Mouse (Mus musculus): ENCODE data around the gene Zfp341. TPM values are rescaled to one million over a fixed set of nuclear protein-coding genes. Genes with fewer than 3 reads are reported as not detected.
A peak's percentile ranks its signal among the peaks of the same experiment; 100 is the strongest.

Gene Zfp341
- polyA plus RNA-seq, 1 experiment from 2014 or later, result 1.0 TPM

DNA sequence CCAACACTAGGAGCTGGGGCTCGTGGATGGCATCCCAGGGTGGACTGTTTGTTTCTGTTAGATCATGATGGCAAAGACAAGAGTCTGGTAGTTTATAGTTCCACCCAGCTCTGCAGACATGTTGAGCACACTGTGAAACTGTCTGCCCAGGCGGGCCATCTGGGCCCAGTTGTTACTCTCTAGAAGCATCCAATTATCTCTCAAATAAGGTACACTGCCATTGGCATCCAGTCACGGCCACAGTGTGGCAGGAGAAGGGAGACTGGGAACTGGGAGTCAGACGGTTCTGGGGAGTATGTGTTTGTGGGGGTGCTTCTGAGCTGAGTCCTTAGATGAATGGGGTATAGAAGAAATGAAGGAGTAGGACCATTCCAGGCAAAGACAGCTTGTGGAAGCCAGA, 57.0 kb downstream of the Zfp341 start:
- no peak for ATAC-seq (ENCODE audit: low FRiP score)
- Histone ChIP-seq H3K27me3 (ENCODE audit: control insufficient read depth, insufficient read depth, low read length) (no peaks in the 10 kb centered on the region), H3K4me3 (ENCODE audit: low read depth, low read length) (no peak overlapping the region), H3K36me3 (ENCODE audit: control insufficient read depth, insufficient read depth, low read length) (no peaks in the 10 kb centered on the region), H3K4me2 (replicated peaks; ENCODE audit: low read depth, low read length) (no peak overlapping the region), H3K27ac (ENCODE audit: low read depth, low read length) (no peak overlapping the region), H3K9ac (ENCODE audit: low read depth, low read length) (no peak overlapping the region), H3K4me1 (replicated peaks; ENCODE audit: control insufficient read depth, insufficient read depth, low read length) (no peaks in the 10 kb centered on the region), H3K9me3 (ENCODE audit: control insufficient read depth, low read length) (no peaks in the 10 kb centered on the region)
- 81% methylated on average over 4 of the region's 4 CpGs for WGBS
- DNase-seq (ENCODE audit: low spot score), result no peak

DNA sequence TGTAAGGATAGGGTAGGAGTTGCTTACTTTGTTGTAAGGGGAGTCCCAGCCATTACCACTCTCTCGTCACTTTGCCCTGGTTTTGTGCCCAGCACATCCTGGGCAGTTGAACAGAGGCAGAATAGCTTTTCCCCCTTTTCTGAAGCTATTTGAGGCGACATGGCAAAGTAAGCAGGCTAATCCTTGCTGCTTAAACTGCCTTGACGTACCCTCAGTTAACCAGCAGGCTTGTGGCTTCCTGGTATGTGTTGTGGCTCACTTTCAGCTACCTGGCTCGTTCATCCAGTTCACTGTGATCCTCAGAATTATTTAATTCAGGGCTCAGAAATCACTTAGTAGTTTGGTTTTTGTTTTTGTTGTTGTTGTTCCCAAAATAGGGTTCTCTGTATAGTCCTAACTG, 57.6 kb downstream of the Zfp341 start:
- 87% methylated on average over 4 of the region's 4 CpGs for WGBS
- Histone ChIP-seq H3K9me3 (ENCODE audit: control insufficient read depth, low read length) (no peaks in the 10 kb centered on the region), H3K4me1 (replicated peaks; ENCODE audit: control insufficient read depth, insufficient read depth, low read length) (no peaks in the 10 kb centered on the region), H3K4me3 (ENCODE audit: low read depth, low read length) (no peak overlapping the region), H3K27ac (ENCODE audit: low read depth, low read length) (no peak overlapping the region), H3K4me2 (replicated peaks; ENCODE audit: low read depth, low read length) (no peak overlapping the region), H3K27me3 (ENCODE audit: control insufficient read depth, insufficient read depth, low read length) (no peaks in the 10 kb centered on the region), H3K9ac (ENCODE audit: low read depth, low read length) (no peak overlapping the region), H3K36me3 (ENCODE audit: control insufficient read depth, insufficient read depth, low read length) (no peaks in the 10 kb centered on the region)
- no peak for DNase-seq (ENCODE audit: low spot score)
- no peak for ATAC-seq (ENCODE audit: low FRiP score)

DNA sequence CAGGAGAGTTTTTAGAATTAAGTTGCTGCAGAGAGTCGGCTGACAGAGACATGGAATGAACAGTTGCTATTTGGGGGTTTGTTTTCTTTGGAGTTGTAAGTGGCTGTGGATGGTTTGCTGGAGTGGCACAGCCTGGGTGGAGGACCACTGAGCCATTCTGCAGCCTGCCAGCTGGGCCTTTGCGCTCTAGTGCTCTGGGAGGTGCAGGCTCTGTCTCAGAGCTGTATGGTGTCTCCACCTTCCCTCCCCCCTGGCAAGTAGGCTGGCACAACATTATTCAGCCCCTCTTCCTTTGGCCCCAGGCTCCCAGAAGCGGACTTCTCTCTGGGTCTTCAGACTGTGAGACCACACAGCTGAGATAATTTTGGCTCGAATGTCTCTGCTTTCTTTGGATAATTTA, 60.9 kb downstream of the Zfp341 start:
- H3K4me1 ChIP-seq (replicated peaks; ENCODE audit: control insufficient read depth, insufficient read depth, low read length), result peaks cover 6% of the 10 kb centered on the region; the same call in 1 of the 2 replicates
- no peak overlapping the region for H3K4me3 ChIP-seq (ENCODE audit: low read depth, low read length)
- H3K27me3 ChIP-seq (ENCODE audit: control insufficient read depth, insufficient read depth, low read length), result no peaks in the 10 kb centered on the region
- ATAC-seq (ENCODE audit: low FRiP score) (no peak), DNase-seq (ENCODE audit: low spot score) (no peak)
- 79% methylated on average over 4 of the region's 4 CpGs for WGBS
- H3K36me3 ChIP-seq (ENCODE audit: control insufficient read depth, insufficient read depth, low read length), result no peaks in the 10 kb centered on the region
- H3K9me3 ChIP-seq (ENCODE audit: control insufficient read depth, low read length), result no peaks in the 10 kb centered on the region
- no peak overlapping the region for H3K27ac ChIP-seq (ENCODE audit: low read depth, low read length)
- no peak overlapping the region for H3K4me2 ChIP-seq (replicated peaks; ENCODE audit: low read depth, low read length)
- H3K9ac ChIP-seq (ENCODE audit: low read depth, low read length), result no peak overlapping the region

DNA sequence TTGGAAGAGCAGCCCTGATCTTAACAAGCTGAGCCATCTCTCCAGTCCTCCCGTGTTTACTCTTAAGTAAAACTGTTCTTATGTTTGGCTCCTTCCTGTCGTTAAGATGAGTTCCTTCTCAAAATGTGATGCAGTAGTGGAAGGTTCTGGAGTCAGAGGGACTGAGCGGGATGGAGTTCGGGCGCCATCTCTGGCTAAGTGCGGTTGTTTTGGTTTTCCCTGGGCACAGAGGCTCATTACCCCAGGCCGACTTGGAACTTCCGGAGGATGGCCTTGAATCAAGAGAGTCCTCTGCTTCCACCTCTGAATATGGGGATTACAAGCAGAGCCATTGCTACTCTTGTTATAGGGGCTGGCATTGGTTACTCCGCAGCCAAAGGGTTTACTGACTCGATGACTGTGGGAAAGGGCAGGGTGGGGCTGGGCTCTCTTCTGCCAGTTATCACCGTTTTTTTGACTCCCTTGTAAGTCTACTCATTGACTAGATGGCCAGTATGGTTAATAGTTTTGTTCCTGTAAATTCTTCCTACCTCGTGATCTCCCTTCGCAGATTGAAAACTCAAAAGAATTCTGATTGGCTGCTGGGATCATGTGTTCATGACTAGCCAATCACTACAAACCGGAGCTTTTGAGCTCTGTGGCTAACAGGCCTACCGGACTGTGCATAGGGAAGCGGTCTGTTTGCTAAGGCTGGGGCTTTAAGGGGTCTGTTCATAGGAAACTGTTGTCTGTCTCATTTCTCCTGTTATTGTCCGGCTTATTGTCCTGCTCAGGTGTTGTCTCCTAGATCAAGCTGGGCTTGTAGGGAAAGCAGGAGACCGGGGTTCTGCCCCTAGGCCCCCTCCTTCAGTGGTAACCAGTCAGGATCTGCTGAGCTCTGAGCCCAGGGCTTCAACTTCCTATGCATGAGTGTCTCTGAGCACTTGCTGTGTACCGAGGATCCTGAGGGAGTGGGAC, 63.8 kb downstream of the Zfp341 start:
- DNase-seq (ENCODE audit: low spot score), result peak; percentile 65
- Histone ChIP-seq H3K9me3 (ENCODE audit: control insufficient read depth, low read length) (no peaks in the 10 kb centered on the region), H3K4me2 (replicated peaks; ENCODE audit: low read depth, low read length) (peak overlapping the region; percentile 41), H3K4me1 (replicated peaks; ENCODE audit: control insufficient read depth, insufficient read depth, low read length) (peaks cover 6% of the 10 kb centered on the region; the same call in 1 of the 2 replicates), H3K9ac (ENCODE audit: low read depth, low read length) (peak overlapping the region; percentile 44), H3K36me3 (ENCODE audit: control insufficient read depth, insufficient read depth, low read length) (no peaks in the 10 kb centered on the region), H3K27me3 (ENCODE audit: control insufficient read depth, insufficient read depth, low read length) (no peaks in the 10 kb centered on the region), H3K27ac (ENCODE audit: low read depth, low read length) (peak overlapping the region; percentile 84), H3K4me3 (ENCODE audit: low read depth, low read length) (no peak overlapping the region; the same call in 1 of the 2 replicates)
- 57% methylated on average over 19 of the region's 19 CpGs for WGBS
- ATAC-seq (ENCODE audit: low FRiP score), result peak; percentile 87

DNA sequence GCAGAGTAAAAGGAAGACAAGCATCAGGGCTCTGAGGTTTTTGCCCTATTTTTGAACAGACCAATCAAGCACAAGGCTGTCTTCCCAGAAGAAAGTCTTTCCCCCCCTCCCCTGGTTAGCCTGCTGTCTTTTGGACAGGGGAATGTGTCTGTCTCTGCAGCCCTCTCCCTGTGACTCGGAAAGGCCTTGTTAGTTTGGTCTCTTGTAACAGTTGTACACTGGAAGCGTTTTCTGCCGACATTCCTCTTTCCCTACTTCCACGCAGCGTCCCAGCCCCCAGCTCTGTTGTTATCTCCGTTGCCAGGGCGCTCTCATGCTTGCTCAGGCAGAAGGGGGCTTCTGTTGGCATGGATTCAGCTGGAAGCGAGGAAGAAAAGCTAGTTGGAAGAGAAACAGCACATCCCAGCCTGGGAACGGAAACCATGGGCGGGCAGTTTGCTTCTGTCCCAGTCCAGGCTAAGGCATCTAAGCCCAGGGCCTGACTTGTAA, 64.6 kb downstream of the Zfp341 start:
- WGBS, result 25% methylated on average over 10 of the region's 10 CpGs
- DNase-seq (ENCODE audit: low spot score) (peak; percentile 79), ATAC-seq (ENCODE audit: low FRiP score) (peak; percentile 75)
- Histone ChIP-seq H3K27me3 (ENCODE audit: control insufficient read depth, insufficient read depth, low read length) (no peaks in the 10 kb centered on the region), H3K27ac (ENCODE audit: low read depth, low read length) (peak overlapping the region; percentile 84), H3K9ac (ENCODE audit: low read depth, low read length) (peak overlapping the region; percentile 44), H3K4me2 (replicated peaks; ENCODE audit: low read depth, low read length) (peak overlapping the region; percentile 41), H3K9me3 (ENCODE audit: control insufficient read depth, low read length) (no peaks in the 10 kb centered on the region), H3K36me3 (ENCODE audit: control insufficient read depth, insufficient read depth, low read length) (no peaks in the 10 kb centered on the region), H3K4me1 (replicated peaks; ENCODE audit: control insufficient read depth, insufficient read depth, low read length) (peaks cover 6% of the 10 kb centered on the region; the same call in 1 of the 2 replicates), H3K4me3 (ENCODE audit: low read depth, low read length) (no peak overlapping the region)

DNA sequence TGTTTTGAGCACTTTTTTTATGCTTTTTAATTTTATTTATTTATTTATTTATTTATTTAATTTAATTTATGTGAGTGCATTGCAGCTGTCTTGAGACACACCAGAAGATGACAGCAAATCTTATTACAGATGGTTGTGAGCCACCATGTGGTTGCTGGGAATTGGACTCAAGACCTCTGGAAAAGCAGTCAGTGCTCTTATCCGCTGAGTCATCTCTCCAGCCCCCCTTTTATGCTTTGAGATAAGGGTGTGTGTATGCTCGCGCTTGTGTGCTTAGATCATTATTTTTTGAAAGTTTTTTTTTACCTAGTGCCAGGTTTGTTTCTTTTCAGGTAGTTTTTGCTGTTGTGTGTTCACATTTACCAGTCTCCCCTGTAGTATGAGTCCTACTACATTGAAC, 65.9 kb downstream of the Zfp341 start:
- Histone ChIP-seq H3K36me3 (ENCODE audit: control insufficient read depth, insufficient read depth, low read length) (no peaks in the 10 kb centered on the region), H3K9me3 (ENCODE audit: control insufficient read depth, low read length) (no peaks in the 10 kb centered on the region), H3K27ac (ENCODE audit: low read depth, low read length) (no peak overlapping the region), H3K9ac (ENCODE audit: low read depth, low read length) (no peak overlapping the region), H3K4me2 (replicated peaks; ENCODE audit: low read depth, low read length) (no peak overlapping the region), H3K4me1 (replicated peaks; ENCODE audit: control insufficient read depth, insufficient read depth, low read length) (peaks cover 6% of the 10 kb centered on the region; the same call in 1 of the 2 replicates), H3K4me3 (ENCODE audit: low read depth, low read length) (no peak overlapping the region), H3K27me3 (ENCODE audit: control insufficient read depth, insufficient read depth, low read length) (no peaks in the 10 kb centered on the region)
- WGBS, result 90% methylated on average over 3 of the region's 3 CpGs
- ATAC-seq (ENCODE audit: low FRiP score), result no peak
- DNase-seq (ENCODE audit: low spot score), result no peak

DNA sequence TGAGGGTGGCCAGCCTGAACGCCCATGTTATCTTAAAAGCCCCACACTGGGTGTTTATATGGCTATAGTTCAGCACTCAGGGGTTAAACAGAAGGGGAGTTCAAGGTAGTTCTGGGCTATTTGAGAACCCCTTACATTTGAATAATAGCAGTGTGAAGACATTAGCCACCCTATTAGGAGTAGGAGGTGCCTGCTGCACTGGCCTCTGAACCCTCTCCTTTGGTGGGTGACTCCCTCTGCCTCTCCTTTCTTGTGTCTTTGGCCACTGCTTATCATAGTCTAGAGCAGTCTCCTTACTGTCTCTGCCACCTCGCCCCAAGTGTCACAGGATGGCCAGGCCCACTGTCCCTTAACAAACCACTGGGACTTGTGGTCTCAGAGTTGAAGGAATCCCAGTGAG, 67.2 kb downstream of the Zfp341 start:
- WGBS, result 86% methylated on average over 2 of the region's 2 CpGs
- no peaks in the 10 kb centered on the region for H3K27me3 ChIP-seq (ENCODE audit: control insufficient read depth, insufficient read depth, low read length)
- ATAC-seq (ENCODE audit: low FRiP score), result no peak

DNA sequence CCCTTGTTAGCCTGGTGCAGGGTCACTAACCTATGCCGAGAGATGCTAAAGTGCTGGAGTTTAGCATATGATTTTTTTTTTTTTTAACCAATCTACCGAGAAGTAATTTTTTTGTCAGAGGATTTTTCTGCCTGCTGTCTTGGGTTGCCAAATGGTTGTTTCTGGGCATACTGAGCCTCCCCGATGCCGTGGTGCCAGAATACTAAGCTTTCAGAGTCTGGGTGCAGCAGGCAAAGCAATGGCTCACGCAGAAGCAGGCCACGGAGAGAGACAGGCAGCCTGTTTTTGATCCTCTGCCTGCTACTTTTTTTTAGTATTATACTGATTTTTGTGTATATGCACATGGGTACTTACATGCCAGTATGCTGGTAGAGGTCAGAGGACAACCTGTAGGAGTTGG, 67.8 kb downstream of the Zfp341 start:
- peaks cover 6% of the 10 kb centered on the region; the same call in 1 of the 2 replicates for H3K4me1 ChIP-seq (replicated peaks; ENCODE audit: control insufficient read depth, insufficient read depth, low read length)
- no peaks in the 10 kb centered on the region for H3K9me3 ChIP-seq (ENCODE audit: control insufficient read depth, low read length)
- ATAC-seq (ENCODE audit: low FRiP score) (no peak), DNase-seq (ENCODE audit: low spot score) (no peak)
- H3K9ac ChIP-seq (ENCODE audit: low read depth, low read length), result no peak overlapping the region
- H3K36me3 ChIP-seq (ENCODE audit: control insufficient read depth, insufficient read depth, low read length), result no peaks in the 10 kb centered on the region
- H3K27ac ChIP-seq (ENCODE audit: low read depth, low read length), result no peak overlapping the region
- no peaks in the 10 kb centered on the region for H3K27me3 ChIP-seq (ENCODE audit: control insufficient read depth, insufficient read depth, low read length)
- no peak overlapping the region for H3K4me2 ChIP-seq (replicated peaks; ENCODE audit: low read depth, low read length)
- no peak overlapping the region for H3K4me3 ChIP-seq (ENCODE audit: low read depth, low read length)
- WGBS, result 92% methylated on average over 6 of the region's 6 CpGs

More for the DNA sequence above, 67.2 kb downstream of the Zfp341 start:
- Histone ChIP-seq H3K4me1 (replicated peaks; ENCODE audit: control insufficient read depth, insufficient read depth, low read length) (peaks cover 6% of the 10 kb centered on the region; the same call in 1 of the 2 replicates), H3K36me3 (ENCODE audit: control insufficient read depth, insufficient read depth, low read length) (no peaks in the 10 kb centered on the region), H3K4me3 (ENCODE audit: low read depth, low read length) (no peak overlapping the region), H3K27ac (ENCODE audit: low read depth, low read length) (no peak overlapping the region), H3K4me2 (replicated peaks; ENCODE audit: low read depth, low read length) (no peak overlapping the region), H3K9me3 (ENCODE audit: control insufficient read depth, low read length) (no peaks in the 10 kb centered on the region), H3K9ac (ENCODE audit: low read depth, low read length) (no peak overlapping the region)
- no peak for DNase-seq (ENCODE audit: low spot score)
